Mouse (Mus musculus): Measurements from ENCODE around the gene Hmcn1. TPM values are rescaled to one million over a fixed set of nuclear protein-coding genes. Genes with fewer than 3 reads are reported as not detected.
A peak's percentile ranks its signal among the peaks of the same experiment; 100 is the strongest.

Hmcn1 gene
- polyA plus RNA-seq, 1 experiment = 1.6 TPM

DNA sequence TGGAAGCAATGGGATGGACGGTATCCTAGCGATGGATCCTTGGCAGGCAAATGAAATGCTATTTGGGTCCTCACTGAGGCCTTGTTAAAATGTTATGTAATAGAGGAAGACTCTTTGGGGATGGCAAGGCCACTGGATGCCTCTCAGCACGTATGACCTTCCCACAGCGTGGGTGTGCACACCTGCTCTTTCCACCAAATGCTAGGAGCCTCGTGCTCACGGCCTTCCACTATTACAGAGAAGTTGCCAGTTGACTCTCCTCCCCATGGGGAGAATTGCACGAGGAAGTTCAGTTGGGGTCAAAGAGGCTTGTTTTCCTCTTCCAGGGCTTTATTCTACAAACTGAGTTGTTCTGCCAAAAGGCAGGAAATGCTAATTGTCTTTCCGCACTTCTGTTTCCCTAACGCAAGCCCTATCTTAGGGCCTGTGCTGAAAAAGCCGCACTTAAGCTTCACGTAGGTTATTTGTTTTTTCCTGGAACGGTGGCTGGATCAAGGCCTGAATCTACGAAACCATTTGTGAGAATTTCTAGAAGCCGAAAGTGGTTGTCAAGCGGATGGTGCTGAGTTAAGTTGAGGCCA is 43.3 kb upstream of the Hmcn1 start:
- H3K9me3 ChIP-seq (replicated peaks; ENCODE audit: control insufficient read depth, insufficient read depth, low read length, poor library complexity, severe bottlenecking) = no peaks in the 10 kb centered on the region
- H3K36me3 ChIP-seq (ENCODE audit: control insufficient read depth, insufficient read depth, low read length, poor library complexity, severe bottlenecking) = no peaks in the 10 kb centered on the region
- no peaks in the 10 kb centered on the region for H3K4me1 ChIP-seq (ENCODE audit: control insufficient read depth, insufficient read depth, low read length)
- H3K27me3 ChIP-seq (ENCODE audit: control insufficient read depth, insufficient read depth, low read length, poor library complexity, severe bottlenecking) = no peaks in the 10 kb centered on the region
- H3K9ac ChIP-seq (ENCODE audit: low read depth, poor library complexity, severe bottlenecking) = no peak overlapping the region
- H3K4me3 ChIP-seq (ENCODE audit: low read depth, low read length) = no peak overlapping the region
- TF ChIP-seq POLR2A (IDR thresholded peaks at IDR 0.05; ENCODE audit: insufficient read depth, low read length) (no peak), EP300 (IDR thresholded peaks at IDR 0.05; ENCODE audit: insufficient read depth, low read depth, low read length) (no peak), CTCF (IDR thresholded peaks at IDR 0.05; ENCODE audit: low read depth, low read length) (no peak)
- no peak overlapping the region for H3K27ac ChIP-seq (ENCODE audit: insufficient read depth, low read length)

DNA sequence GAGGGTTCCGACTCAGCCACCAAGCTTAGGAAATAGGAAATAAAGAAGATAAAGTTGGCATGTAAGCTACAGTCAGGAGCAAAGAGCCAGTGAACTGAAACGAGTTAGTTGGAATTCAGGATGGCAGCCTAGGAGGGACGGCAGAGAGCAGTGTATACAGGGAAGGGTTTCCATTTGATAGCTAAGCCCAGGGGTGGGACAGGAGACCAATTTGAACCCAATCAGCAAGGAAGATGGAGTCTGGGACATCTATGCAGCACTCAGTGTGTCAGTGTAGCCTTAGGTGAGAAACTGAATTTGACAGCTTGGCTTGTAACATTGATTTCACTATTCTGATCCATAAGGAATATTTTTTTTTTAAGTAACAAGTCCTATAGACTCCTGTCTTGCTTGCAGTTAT is 42.5 kb upstream of the Hmcn1 start:
- H3K27me3 ChIP-seq (ENCODE audit: control insufficient read depth, insufficient read depth, low read length, poor library complexity, severe bottlenecking) = no peaks in the 10 kb centered on the region

DNA sequence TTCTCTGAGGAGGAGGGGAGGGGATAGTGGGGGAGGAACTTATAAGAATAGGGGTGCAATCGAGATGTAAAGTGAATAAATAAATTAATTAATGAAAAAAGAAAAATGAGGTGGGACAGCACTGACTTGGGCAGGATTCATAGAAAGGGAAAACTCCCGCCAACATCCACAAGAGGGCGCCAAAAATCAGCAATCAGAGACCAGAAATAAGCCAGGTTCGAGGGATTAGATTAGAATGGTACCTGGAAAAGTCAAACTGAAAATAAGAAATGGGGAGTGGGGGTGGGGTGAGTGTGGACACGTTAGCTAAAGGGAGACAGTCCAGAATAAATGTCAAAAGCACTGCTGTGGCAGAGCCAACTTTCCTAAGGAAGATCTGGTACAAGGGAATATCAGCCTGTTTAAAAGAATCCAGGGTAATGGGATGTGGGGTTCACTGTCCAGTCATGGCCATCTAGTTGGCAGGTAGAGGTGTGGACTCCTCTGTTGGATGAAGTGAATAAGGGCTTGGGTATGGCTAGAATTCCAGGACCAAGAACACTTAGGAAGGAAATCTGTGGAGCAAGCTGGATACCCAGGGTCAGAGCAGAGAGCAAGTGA is 41.9 kb upstream of the Hmcn1 start:
- TF ChIP-seq POLR2A (IDR thresholded peaks at IDR 0.05; ENCODE audit: insufficient read depth, low read length) = no peak
- TF ChIP-seq CTCF (IDR thresholded peaks at IDR 0.05; ENCODE audit: low read depth, low read length) = peak; percentile 5
- no peaks in the 10 kb centered on the region for H3K36me3 ChIP-seq (ENCODE audit: control insufficient read depth, insufficient read depth, low read length, poor library complexity, severe bottlenecking)
- no peaks in the 10 kb centered on the region for H3K4me1 ChIP-seq (ENCODE audit: control insufficient read depth, insufficient read depth, low read length)
- H3K27me3 ChIP-seq (ENCODE audit: control insufficient read depth, insufficient read depth, low read length, poor library complexity, severe bottlenecking) = no peaks in the 10 kb centered on the region
- no peak overlapping the region for H3K27ac ChIP-seq (ENCODE audit: insufficient read depth, low read length)
- no peak overlapping the region for H3K4me3 ChIP-seq (ENCODE audit: low read depth, low read length)
- no peaks in the 10 kb centered on the region for H3K9me3 ChIP-seq (replicated peaks; ENCODE audit: control insufficient read depth, insufficient read depth, low read length, poor library complexity, severe bottlenecking)
- no peak overlapping the region for H3K9ac ChIP-seq (ENCODE audit: low read depth, poor library complexity, severe bottlenecking)

More for the DNA sequence above, 42.5 kb upstream of the Hmcn1 start:
- H3K27ac ChIP-seq (ENCODE audit: insufficient read depth, low read length) = no peak overlapping the region
- H3K4me3 ChIP-seq (ENCODE audit: low read depth, low read length) = no peak overlapping the region
- H3K9me3 ChIP-seq (replicated peaks; ENCODE audit: control insufficient read depth, insufficient read depth, low read length, poor library complexity, severe bottlenecking) = no peaks in the 10 kb centered on the region
- TF ChIP-seq CTCF (IDR thresholded peaks at IDR 0.05; ENCODE audit: low read depth, low read length) = no peak
- no peak for TF ChIP-seq EP300 (IDR thresholded peaks at IDR 0.05; ENCODE audit: insufficient read depth, low read depth, low read length)
- TF ChIP-seq POLR2A (IDR thresholded peaks at IDR 0.05; ENCODE audit: insufficient read depth, low read length) = no peak
- H3K36me3 ChIP-seq (ENCODE audit: control insufficient read depth, insufficient read depth, low read length, poor library complexity, severe bottlenecking) = no peaks in the 10 kb centered on the region
- no peaks in the 10 kb centered on the region for H3K4me1 ChIP-seq (ENCODE audit: control insufficient read depth, insufficient read depth, low read length)
- H3K9ac ChIP-seq (ENCODE audit: low read depth, poor library complexity, severe bottlenecking) = no peak overlapping the region

DNA sequence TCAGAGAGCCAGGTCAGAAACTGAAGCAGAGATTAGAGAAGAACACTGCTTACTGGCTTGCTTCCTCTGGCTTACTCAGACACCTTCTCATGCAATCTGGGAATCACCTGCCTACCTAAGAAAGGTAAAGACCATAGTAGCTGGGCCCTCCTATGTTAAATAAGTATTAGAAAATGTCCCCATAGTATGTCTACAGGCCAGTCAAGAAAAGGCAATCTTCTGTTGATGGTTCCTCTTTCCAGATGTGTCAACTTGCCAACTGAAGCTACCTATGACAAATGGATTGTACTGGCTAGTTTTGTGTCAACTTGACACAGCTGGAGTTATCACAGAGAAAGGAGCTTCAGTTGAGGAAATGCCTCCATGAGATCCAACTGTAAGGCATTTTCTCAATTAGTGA is 40.1 kb upstream of the Hmcn1 start:
- H3K9ac ChIP-seq (ENCODE audit: low read depth, poor library complexity, severe bottlenecking) = no peak overlapping the region
- H3K27me3 ChIP-seq (ENCODE audit: control insufficient read depth, insufficient read depth, low read length, poor library complexity, severe bottlenecking) = no peaks in the 10 kb centered on the region
- no peak overlapping the region for H3K27ac ChIP-seq (ENCODE audit: insufficient read depth, low read length)
- H3K36me3 ChIP-seq (ENCODE audit: control insufficient read depth, insufficient read depth, low read length, poor library complexity, severe bottlenecking) = no peaks in the 10 kb centered on the region
- H3K4me3 ChIP-seq (ENCODE audit: low read depth, low read length) = no peak overlapping the region
- no peak for TF ChIP-seq POLR2A (IDR thresholded peaks at IDR 0.05; ENCODE audit: insufficient read depth, low read length)
- TF ChIP-seq CTCF (IDR thresholded peaks at IDR 0.05; ENCODE audit: low read depth, low read length) = no peak
- no peak for TF ChIP-seq EP300 (IDR thresholded peaks at IDR 0.05; ENCODE audit: insufficient read depth, low read depth, low read length)
- H3K9me3 ChIP-seq (replicated peaks; ENCODE audit: control insufficient read depth, insufficient read depth, low read length, poor library complexity, severe bottlenecking) = no peaks in the 10 kb centered on the region
- H3K4me1 ChIP-seq (ENCODE audit: control insufficient read depth, insufficient read depth, low read length) = no peaks in the 10 kb centered on the region

DNA sequence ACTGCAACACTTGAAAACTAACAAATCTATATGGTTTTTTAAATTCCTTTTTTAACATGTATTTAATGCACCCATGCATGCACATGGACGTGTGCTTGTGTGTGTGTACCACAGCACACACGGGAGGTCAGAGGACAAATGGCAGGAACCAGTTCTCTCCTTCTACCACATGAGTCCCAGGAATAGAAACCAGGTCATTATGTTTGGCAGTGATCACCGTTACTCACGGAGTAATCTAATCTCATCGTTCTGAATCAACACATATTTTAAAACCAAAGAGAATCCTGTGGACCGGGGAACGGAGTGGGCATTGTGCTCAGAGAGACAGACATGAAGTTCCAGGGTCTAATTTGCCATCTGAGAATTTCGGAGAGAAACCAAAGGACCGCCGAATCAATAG is 38.3 kb upstream of the Hmcn1 start:
- no peak overlapping the region for H3K4me3 ChIP-seq (ENCODE audit: low read depth, low read length)
- no peaks in the 10 kb centered on the region for H3K36me3 ChIP-seq (ENCODE audit: control insufficient read depth, insufficient read depth, low read length, poor library complexity, severe bottlenecking)
- H3K4me1 ChIP-seq (ENCODE audit: control insufficient read depth, insufficient read depth, low read length) = no peaks in the 10 kb centered on the region
- H3K27ac ChIP-seq (ENCODE audit: insufficient read depth, low read length) = no peak overlapping the region
- no peaks in the 10 kb centered on the region for H3K9me3 ChIP-seq (replicated peaks; ENCODE audit: control insufficient read depth, insufficient read depth, low read length, poor library complexity, severe bottlenecking)
- H3K9ac ChIP-seq (ENCODE audit: low read depth, poor library complexity, severe bottlenecking) = no peak overlapping the region
- no peak for TF ChIP-seq POLR2A (IDR thresholded peaks at IDR 0.05; ENCODE audit: insufficient read depth, low read length)
- TF ChIP-seq EP300 (IDR thresholded peaks at IDR 0.05; ENCODE audit: insufficient read depth, low read depth, low read length) = no peak
- TF ChIP-seq CTCF (IDR thresholded peaks at IDR 0.05; ENCODE audit: low read depth, low read length) = no peak
- no peaks in the 10 kb centered on the region for H3K27me3 ChIP-seq (ENCODE audit: control insufficient read depth, insufficient read depth, low read length, poor library complexity, severe bottlenecking)

DNA sequence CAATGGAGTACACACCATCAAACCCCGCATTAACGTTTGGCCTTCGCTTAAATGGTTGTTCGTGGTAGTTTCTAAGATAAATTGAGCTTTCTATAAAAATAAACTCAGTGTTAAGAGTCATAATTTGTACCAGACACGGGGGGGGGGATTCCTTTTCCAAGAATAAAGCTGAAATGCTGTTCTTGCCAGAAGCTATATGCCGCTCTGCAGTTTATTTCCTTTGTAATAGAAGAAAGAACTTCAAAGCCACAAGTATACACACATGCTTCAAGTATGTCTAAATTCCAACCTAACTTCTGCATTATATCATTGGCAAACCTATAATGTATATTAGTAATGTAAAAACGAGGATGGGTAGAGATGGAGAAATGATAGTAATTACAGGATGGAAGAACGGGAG is 37.9 kb upstream of the Hmcn1 start:
- Histone ChIP-seq H3K4me1 (ENCODE audit: control insufficient read depth, insufficient read depth, low read length) (no peaks in the 10 kb centered on the region), H3K9me3 (replicated peaks; ENCODE audit: control insufficient read depth, insufficient read depth, low read length, poor library complexity, severe bottlenecking) (no peaks in the 10 kb centered on the region), H3K4me3 (ENCODE audit: low read depth, low read length) (no peak overlapping the region), H3K27me3 (ENCODE audit: control insufficient read depth, insufficient read depth, low read length, poor library complexity, severe bottlenecking) (no peaks in the 10 kb centered on the region), H3K27ac (ENCODE audit: insufficient read depth, low read length) (no peak overlapping the region), H3K9ac (ENCODE audit: low read depth, poor library complexity, severe bottlenecking) (no peak overlapping the region), H3K36me3 (ENCODE audit: control insufficient read depth, insufficient read depth, low read length, poor library complexity, severe bottlenecking) (no peaks in the 10 kb centered on the region)
- TF ChIP-seq POLR2A (IDR thresholded peaks at IDR 0.05; ENCODE audit: insufficient read depth, low read length) (no peak), EP300 (IDR thresholded peaks at IDR 0.05; ENCODE audit: insufficient read depth, low read depth, low read length) (no peak), CTCF (IDR thresholded peaks at IDR 0.05; ENCODE audit: low read depth, low read length) (no peak)
